Mouse (Mus musculus): ENCODE measurements around the gene Fermt3. TPM values are rescaled to one million over a fixed set of nuclear protein-coding genes. Genes with fewer than 3 reads are reported as not detected.
A peak's percentile ranks its signal among the peaks of the same experiment; 100 is the strongest.

Fermt3 gene
- polyA plus RNA-seq, 1 experiment from 2014 or later: 3.0 TPM

DNA sequence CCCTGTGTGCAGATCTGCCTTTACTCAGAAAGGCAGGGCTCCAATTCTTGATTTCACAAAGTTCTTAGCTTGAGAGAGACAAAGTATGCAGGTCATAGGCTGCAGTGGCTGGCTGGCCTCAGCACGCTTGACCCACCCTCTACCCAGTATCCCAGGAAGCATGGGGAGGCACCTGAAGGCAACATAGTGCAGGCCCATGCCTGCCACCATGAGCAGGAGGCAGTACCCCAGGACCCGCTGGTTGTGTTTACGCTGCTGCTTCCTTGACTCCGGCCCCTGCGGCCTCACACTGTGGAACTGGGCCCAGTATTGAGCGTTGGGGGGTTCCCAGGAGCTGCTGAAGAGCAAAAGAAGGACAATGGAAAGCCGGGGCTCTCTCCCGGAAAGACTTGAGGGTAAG is 30.0 kb downstream of the Fermt3 start:
- DNase-seq: no peak
- Histone ChIP-seq H3K27ac (replicated peaks; ENCODE audit: low read depth, low read length) (no peak overlapping the region), H3K27me3 (ENCODE audit: control insufficient read depth, insufficient read depth, low read length) (no peaks in the 10 kb centered on the region), H3K4me3 (replicated peaks; ENCODE audit: low read depth, low read length) (no peak overlapping the region), H3K36me3 (ENCODE audit: control insufficient read depth, insufficient read depth, low read length) (peaks cover 8% of the 10 kb centered on the region), H3K9me3 (ENCODE audit: control insufficient read depth, low read length) (no peaks in the 10 kb centered on the region), H3K4me1 (ENCODE audit: control insufficient read depth, insufficient read depth, low read length) (peaks cover 28% of the 10 kb centered on the region), H3K4me2 (ENCODE audit: low read length) (no peak overlapping the region), H3K9ac (replicated peaks; ENCODE audit: low read length) (no peak overlapping the region; the same call in 1 of the 2 replicates)
- WGBS: 85% methylated on average over 8 of the region's 8 CpGs
- no peak for ATAC-seq (ENCODE audit: low FRiP score, low TSS enrichment)

DNA sequence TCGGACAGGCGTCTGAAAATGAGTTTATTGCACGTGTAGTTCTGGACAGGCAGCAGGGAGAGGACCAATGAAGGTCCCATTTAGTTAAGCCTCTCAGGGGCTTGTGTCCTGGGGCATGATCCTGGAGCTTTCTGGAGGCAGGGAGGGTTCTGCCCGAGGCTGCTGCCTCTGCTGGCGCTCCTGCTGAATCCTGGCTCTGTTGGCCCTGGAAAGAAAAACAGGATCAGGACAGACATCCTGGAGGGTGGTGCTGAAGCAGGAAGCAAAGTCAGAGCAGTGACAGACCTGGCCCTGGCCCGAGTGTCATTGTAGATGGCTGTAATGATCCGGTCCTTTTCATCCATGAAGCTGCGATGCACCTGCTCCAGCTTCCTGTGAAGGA is 31.4 kb downstream of the Fermt3 start:
- Histone ChIP-seq H3K4me2 (ENCODE audit: low read length) (peak overlapping the region; percentile 92), H3K4me1 (ENCODE audit: control insufficient read depth, insufficient read depth, low read length) (peaks cover 22% of the 10 kb centered on the region), H3K27ac (replicated peaks; ENCODE audit: low read depth, low read length) (peak overlapping the region; percentile 78), H3K36me3 (ENCODE audit: control insufficient read depth, insufficient read depth, low read length) (peaks cover 13% of the 10 kb centered on the region), H3K9ac (replicated peaks; ENCODE audit: low read length) (peak overlapping the region; percentile 88), H3K27me3 (ENCODE audit: control insufficient read depth, insufficient read depth, low read length) (no peaks in the 10 kb centered on the region), H3K9me3 (ENCODE audit: control insufficient read depth, low read length) (no peaks in the 10 kb centered on the region), H3K4me3 (replicated peaks; ENCODE audit: low read depth, low read length) (peak overlapping the region; percentile 65)
- 0 out of 2 replicates have a peak, but pooled peaks have one; percentile 2 for ATAC-seq (ENCODE audit: low FRiP score, low TSS enrichment)
- WGBS: 6% methylated on average over 8 of the region's 8 CpGs
- no peak for DNase-seq

DNA sequence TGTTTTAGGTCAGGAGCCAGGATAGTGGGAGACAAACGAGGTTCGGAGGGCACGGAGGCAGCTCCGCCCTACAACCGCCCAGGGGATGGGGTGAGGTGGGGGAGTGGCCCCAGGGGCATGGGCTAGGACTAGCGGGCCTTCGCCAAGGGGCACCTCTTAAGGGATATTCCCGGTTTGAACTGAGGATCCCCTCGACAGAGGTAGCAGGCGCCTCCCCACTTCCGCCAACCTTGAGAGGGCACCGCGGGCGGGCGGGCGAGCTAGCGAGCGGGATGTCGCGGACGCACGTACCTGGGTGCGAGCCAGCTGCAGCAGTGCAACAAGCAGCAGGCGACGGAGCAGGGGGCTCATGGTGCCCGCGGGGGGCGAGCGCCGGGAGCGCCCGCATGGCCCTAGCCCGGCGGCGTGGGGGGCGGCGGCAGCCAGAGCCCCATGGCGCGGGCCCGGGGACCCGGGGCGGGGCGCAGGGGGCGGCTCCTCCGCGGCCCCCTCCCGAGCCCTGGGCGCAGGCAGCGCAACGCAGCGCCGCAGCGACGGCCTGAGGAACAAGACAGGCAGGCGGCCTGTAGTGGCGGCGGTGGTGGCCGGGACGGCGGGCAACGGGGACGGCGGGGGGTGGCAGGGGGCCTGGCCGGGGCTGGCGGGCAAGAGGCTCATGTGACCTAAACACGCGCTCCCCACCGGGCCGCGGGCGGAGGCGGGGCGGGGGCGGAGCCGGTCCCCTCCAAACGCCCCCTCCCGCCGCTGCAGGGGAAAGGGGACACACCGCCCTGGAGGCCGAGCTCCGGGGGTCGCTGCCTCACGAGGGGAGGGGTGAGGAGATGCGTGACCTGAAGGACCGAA is 32.0 kb downstream of the Fermt3 start, which contains the start of gene Vegfb:
Vegfb (minus strand) TSS at position 591 of the 843 bp plus-strand sequence.
- peaks cover 20% of the 10 kb centered on the region for H3K4me1 ChIP-seq (ENCODE audit: control insufficient read depth, insufficient read depth, low read length)
- H3K27me3 ChIP-seq (ENCODE audit: control insufficient read depth, insufficient read depth, low read length): no peaks in the 10 kb centered on the region
- DNase-seq (peak; percentile 73), ATAC-seq (ENCODE audit: low FRiP score, low TSS enrichment) (peak; percentile 63)
- peak within 1 kb of the TSS; percentile 88 for H3K9ac ChIP-seq (replicated peaks; ENCODE audit: low read length)
- peaks cover 13% of the 10 kb centered on the region for H3K36me3 ChIP-seq (ENCODE audit: control insufficient read depth, insufficient read depth, low read length)
- H3K4me2 ChIP-seq (ENCODE audit: low read length): peak within 1 kb of the TSS; percentile 92
- no peaks in the 10 kb centered on the region for H3K9me3 ChIP-seq (ENCODE audit: control insufficient read depth, low read length)
- under 1% methylated on average over 80 of the region's 85 CpGs for whole genome bisulfite sequencing
- H3K27ac ChIP-seq (replicated peaks; ENCODE audit: low read depth, low read length): peak within 1 kb of the TSS; percentile 78
- peak within 1 kb of the TSS; percentile 65 for H3K4me3 ChIP-seq (replicated peaks; ENCODE audit: low read depth, low read length)

DNA sequence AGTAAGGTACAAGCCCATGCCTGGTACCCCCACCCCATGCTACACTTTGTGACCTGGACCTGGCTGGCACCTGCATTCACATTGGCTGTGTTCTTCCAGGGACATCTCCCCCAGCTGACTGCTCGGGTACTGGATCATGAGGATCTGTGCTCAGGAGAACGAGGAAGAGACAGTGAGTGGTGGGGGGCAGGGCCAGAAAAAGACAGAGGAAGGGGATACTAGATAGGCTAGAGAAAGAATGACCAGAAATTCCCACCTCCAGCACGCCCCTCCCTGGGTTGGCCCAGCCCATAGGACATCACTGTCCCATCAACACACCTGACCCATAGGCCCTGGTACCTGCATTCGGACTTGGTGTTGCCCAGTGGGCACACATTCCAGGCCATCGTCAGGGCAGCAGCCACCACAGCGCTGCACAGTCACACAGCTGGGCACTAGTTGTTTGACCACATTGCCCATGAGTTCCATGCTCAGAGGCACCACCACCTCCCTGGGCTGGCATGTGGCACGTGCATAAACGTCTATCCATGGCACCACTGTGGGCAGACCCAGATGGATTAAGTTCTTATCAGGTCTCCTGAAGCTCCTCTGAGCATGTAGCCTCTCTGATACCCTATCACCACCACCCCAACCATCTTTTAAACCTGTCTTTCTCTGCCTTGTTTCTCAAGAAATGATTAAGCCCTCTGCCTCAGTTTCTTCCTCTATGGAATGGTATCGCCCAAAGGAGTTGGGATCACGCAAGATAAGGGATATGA is 33.1 kb downstream of the Fermt3 start:
- Histone ChIP-seq H3K27ac (replicated peaks; ENCODE audit: low read depth, low read length) (no peak overlapping the region), H3K9ac (replicated peaks; ENCODE audit: low read length) (peak overlapping the region; percentile 20; the same call in 1 of the 2 replicates), H3K4me3 (replicated peaks; ENCODE audit: low read depth, low read length) (peak overlapping the region; percentile 65; the same call in 1 of the 2 replicates), H3K4me2 (ENCODE audit: low read length) (peak overlapping the region; percentile 92), H3K36me3 (ENCODE audit: control insufficient read depth, insufficient read depth, low read length) (peaks cover 13% of the 10 kb centered on the region), H3K4me1 (ENCODE audit: control insufficient read depth, insufficient read depth, low read length) (peaks cover 17% of the 10 kb centered on the region), H3K9me3 (ENCODE audit: control insufficient read depth, low read length) (no peaks in the 10 kb centered on the region), H3K27me3 (ENCODE audit: control insufficient read depth, insufficient read depth, low read length) (no peaks in the 10 kb centered on the region)
- no peak for DNase-seq
- WGBS: 85% methylated on average over 10 of the region's 10 CpGs
- ATAC-seq (ENCODE audit: low FRiP score, low TSS enrichment): no peak

DNA sequence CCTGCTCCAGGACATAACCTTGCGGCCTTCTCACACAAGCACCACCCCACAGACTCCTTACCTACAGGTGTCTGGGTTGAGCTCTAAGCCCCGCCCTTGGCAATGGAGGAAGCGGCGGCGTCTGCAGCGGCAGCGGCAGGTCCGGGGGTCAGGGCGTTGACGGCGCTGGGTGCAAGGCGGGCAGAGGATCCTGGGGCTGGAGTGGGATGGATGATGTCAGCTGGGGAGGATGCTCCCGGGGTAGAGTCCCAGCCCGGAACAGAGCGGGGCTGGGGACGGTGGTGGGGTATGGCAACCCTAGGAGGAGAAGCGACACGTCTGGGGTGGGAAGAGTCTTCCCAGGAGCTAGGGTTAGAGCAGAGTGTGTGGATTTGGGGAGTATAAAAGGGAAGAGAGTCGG is 34.0 kb downstream of the Fermt3 start:
- DNase-seq (no peak), ATAC-seq (ENCODE audit: low FRiP score, low TSS enrichment) (no peak)
- peaks cover 22% of the 10 kb centered on the region for H3K4me1 ChIP-seq (ENCODE audit: control insufficient read depth, insufficient read depth, low read length)
- no peak overlapping the region for H3K27ac ChIP-seq (replicated peaks; ENCODE audit: low read depth, low read length)
- WGBS: 90% methylated on average over 19 of the region's 19 CpGs
- no peaks in the 10 kb centered on the region for H3K9me3 ChIP-seq (ENCODE audit: control insufficient read depth, low read length)
- no peak overlapping the region for H3K4me3 ChIP-seq (replicated peaks; ENCODE audit: low read depth, low read length)
- no peaks in the 10 kb centered on the region for H3K27me3 ChIP-seq (ENCODE audit: control insufficient read depth, insufficient read depth, low read length)
- no peak overlapping the region for H3K9ac ChIP-seq (replicated peaks; ENCODE audit: low read length)
- H3K36me3 ChIP-seq (ENCODE audit: control insufficient read depth, insufficient read depth, low read length): peaks cover 13% of the 10 kb centered on the region
- H3K4me2 ChIP-seq (ENCODE audit: low read length): no peak overlapping the region

DNA sequence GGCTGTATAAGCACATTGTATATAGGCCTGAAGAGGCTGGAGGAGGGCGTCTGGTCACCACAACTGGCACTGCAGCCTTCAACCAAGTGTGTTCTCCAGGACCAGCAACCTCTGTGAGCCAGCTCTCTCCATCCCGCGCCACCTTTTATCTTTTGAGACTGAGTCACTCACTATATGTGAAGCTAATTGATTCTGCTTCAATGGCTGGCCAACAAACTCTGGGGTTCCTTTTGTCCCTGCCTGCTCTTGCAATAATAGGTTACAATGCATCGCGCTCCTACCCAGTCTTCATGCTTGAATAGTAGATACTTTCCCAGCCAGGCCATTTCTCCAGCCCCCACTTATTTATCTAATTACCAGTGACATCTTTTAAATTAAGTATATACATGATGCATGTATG is 35.6 kb downstream of the Fermt3 start:
- H3K4me2 ChIP-seq (ENCODE audit: low read length): no peak overlapping the region
- DNase-seq: no peak
- no peak for ATAC-seq (ENCODE audit: low FRiP score, low TSS enrichment)

DNA sequence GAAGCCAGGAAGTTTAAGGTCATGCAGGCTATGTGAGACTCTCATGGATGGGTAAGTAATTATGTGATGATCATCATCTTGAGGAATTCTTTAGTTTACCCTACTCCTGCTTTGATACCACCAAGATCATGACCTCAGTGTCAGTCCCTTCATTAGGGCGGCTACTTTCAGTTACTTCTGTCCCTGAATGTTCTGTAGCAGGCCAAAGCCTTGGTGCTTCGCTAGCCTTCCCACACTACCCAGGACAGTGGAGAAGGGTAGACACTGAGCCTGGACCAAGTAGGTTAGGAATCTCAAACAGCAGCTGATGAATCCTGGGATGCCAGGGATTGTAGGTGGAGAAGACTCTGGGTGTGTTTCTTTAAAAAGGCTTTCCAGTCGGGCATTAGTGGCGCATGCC is 37.8 kb downstream of the Fermt3 start:
- 91% methylated on average over 4 of the region's 4 CpGs for WGBS
- Histone ChIP-seq H3K4me1 (ENCODE audit: control insufficient read depth, insufficient read depth, low read length) (peaks cover 38% of the 10 kb centered on the region), H3K27me3 (ENCODE audit: control insufficient read depth, insufficient read depth, low read length) (no peaks in the 10 kb centered on the region), H3K9me3 (ENCODE audit: control insufficient read depth, low read length) (no peaks in the 10 kb centered on the region), H3K4me3 (replicated peaks; ENCODE audit: low read depth, low read length) (no peak overlapping the region), H3K27ac (replicated peaks; ENCODE audit: low read depth, low read length) (no peak overlapping the region), H3K9ac (replicated peaks; ENCODE audit: low read length) (no peak overlapping the region), H3K36me3 (ENCODE audit: control insufficient read depth, insufficient read depth, low read length) (peaks cover 33% of the 10 kb centered on the region), H3K4me2 (ENCODE audit: low read length) (0 out of 2 replicates have a peak overlapping the region, but pooled peaks have one; percentile 75)
- no peak for ATAC-seq (ENCODE audit: low FRiP score, low TSS enrichment)
- no peak for DNase-seq

More for the DNA sequence above, 35.6 kb downstream of the Fermt3 start:
- Histone ChIP-seq H3K4me3 (replicated peaks; ENCODE audit: low read depth, low read length) (no peak overlapping the region), H3K36me3 (ENCODE audit: control insufficient read depth, insufficient read depth, low read length) (peaks cover 13% of the 10 kb centered on the region), H3K9ac (replicated peaks; ENCODE audit: low read length) (no peak overlapping the region), H3K4me1 (ENCODE audit: control insufficient read depth, insufficient read depth, low read length) (peaks cover 33% of the 10 kb centered on the region), H3K9me3 (ENCODE audit: control insufficient read depth, low read length) (no peaks in the 10 kb centered on the region), H3K27ac (replicated peaks; ENCODE audit: low read depth, low read length) (no peak overlapping the region), H3K27me3 (ENCODE audit: control insufficient read depth, insufficient read depth, low read length) (no peaks in the 10 kb centered on the region)
- WGBS: 63% methylated on average over 5 of the region's 5 CpGs

DNA sequence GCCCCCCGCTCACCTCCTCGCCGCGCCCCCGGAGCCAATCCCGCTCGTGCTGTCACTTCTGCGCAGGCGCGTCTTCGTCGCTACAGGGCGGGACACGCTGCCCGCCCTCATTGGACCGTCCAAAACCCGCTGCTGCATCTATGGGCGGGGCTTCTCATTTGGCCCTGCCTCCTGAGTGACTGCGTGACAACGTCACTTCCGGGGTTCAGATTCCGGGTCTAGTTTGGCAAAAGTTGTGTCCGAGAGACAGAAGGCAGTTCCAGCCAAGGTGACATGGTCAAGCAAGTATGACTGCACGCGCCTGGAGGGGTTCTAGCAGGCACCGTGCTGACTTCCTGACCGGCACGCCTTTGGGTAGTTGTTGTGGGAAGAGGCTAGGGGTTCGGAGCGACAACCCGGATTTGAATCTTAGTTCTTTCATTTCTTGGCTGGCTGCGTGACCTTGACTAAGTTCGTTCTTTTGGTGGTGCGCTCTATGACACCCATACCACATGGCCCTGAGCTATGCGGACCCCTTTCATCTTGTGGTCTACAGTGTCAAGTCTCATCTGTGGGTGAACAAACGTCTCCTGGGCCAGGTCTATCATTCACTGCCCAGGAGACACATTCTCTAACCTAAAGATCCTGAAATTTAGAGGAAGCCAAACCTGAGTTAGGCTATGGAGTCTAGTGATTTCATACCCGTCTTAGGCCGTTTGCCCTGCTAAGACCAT is 38.7 kb downstream of the Fermt3 start, which contains the start of gene Fkbp2:
Fkbp2 (minus strand) TSS at position 121 of the 713 bp plus-strand sequence.
- H3K4me1 ChIP-seq (ENCODE audit: control insufficient read depth, insufficient read depth, low read length): peaks cover 40% of the 10 kb centered on the region
- ATAC-seq (ENCODE audit: low FRiP score, low TSS enrichment) (peak; percentile 90), DNase-seq (peak; percentile 100)
- WGBS: 2% methylated on average over 38 of the region's 38 CpGs
- H3K9ac ChIP-seq (replicated peaks; ENCODE audit: low read length): peak within 1 kb of the TSS; percentile 75
- no peaks in the 10 kb centered on the region for H3K27me3 ChIP-seq (ENCODE audit: control insufficient read depth, insufficient read depth, low read length)
- peak within 1 kb of the TSS; percentile 75 for H3K4me2 ChIP-seq (ENCODE audit: low read length)
- peaks cover 34% of the 10 kb centered on the region for H3K36me3 ChIP-seq (ENCODE audit: control insufficient read depth, insufficient read depth, low read length)
- H3K27ac ChIP-seq (replicated peaks; ENCODE audit: low read depth, low read length): peak within 1 kb of the TSS; percentile 96
- no peaks in the 10 kb centered on the region for H3K9me3 ChIP-seq (ENCODE audit: control insufficient read depth, low read length)
- peak within 1 kb of the TSS; percentile 66 for H3K4me3 ChIP-seq (replicated peaks; ENCODE audit: low read depth, low read length)

Measured in midbrain, embryonic 14.5 days (tissue).